Mouse (Mus musculus): ENCODE data around the gene Cyp4f39. TPM values are rescaled to one million over a fixed set of nuclear protein-coding genes. Genes with fewer than 3 reads are reported as not detected.

Cyp4f39 gene
- total and polyA plus RNA-seq, 3 experiments = 0.64 to 0.70 (median 0.64) TPM

DNA sequence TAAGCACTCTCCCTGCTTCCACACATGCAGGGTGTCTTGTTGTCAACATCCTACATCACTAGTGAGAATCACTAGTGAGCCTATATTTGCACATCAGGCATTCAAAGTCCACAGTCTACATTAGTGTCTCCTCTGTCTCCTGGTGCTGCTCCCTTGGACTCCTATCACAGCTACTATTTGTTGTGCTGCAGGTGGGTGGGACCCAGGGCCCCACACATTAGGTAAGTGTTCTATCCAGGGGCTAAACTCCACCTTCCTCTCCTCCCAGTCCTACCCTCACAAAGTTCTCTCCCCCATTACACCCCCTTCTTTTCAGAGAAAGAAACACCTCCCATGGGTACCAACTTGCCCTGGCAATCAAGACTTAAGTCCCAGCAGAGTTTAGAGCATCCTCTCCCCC lies 25.9 kb upstream of the Cyp4f39 start:
- no peak for TF ChIP-seq UBTF (IDR thresholded peaks at IDR 0.05; ENCODE audit: low read depth, low read length)
- no peak for TF ChIP-seq SMC3 (IDR thresholded peaks at IDR 0.05; ENCODE audit: low read depth, low read length)
- TF ChIP-seq MAX (IDR thresholded peaks at IDR 0.05; ENCODE audit: low read length) = no peak
- TF ChIP-seq POLR2AphosphoS2 (IDR thresholded peaks at IDR 0.05; ENCODE audit: low read depth, low read length) = no peak
- TF ChIP-seq ZMIZ1 (IDR thresholded peaks at IDR 0.05; ENCODE audit: low read depth, low read length) = no peak
- TF ChIP-seq MYC (IDR thresholded peaks at IDR 0.05; ENCODE audit: low read depth, low read length) = no peak
- no peak for TF ChIP-seq MAFK (IDR thresholded peaks at IDR 0.05; ENCODE audit: insufficient replicate concordance, low read length)
- TF ChIP-seq TCF12 (IDR thresholded peaks at IDR 0.05; ENCODE audit: low read depth, low read length) = no peak
- TF ChIP-seq E2F4 (IDR thresholded peaks at IDR 0.05; ENCODE audit: insufficient replicate concordance, low read depth, low read length) = no peak
- no peak for TF ChIP-seq ETS1 (conservative IDR thresholded peaks at IDR 0.05; ENCODE audit: low read depth, low read length)
- no peak for TF ChIP-seq CHD2 (IDR thresholded peaks at IDR 0.05; ENCODE audit: low read length)
- TF ChIP-seq POLR2A (IDR thresholded peaks at IDR 0.05; ENCODE audit: low read depth, low read length) = no peak
- no peak for TF ChIP-seq USF2 (conservative IDR thresholded peaks at IDR 0.05; ENCODE audit: low read depth, low read length)
- no peak for TF ChIP-seq ZKSCAN1 (IDR thresholded peaks at IDR 0.05; ENCODE audit: borderline replicate concordance, low read depth, low read length)
- TF ChIP-seq NRF1 (IDR thresholded peaks at IDR 0.05; ENCODE audit: low read depth, low read length) = no peak
- TF ChIP-seq TBP (conservative IDR thresholded peaks at IDR 0.05; ENCODE audit: low read depth, low read length) = no peak
- TF ChIP-seq SIN3A (IDR thresholded peaks at IDR 0.05; ENCODE audit: low read length) = no peak
- TF ChIP-seq MEF2A (IDR thresholded peaks at IDR 0.05; ENCODE audit: borderline replicate concordance, low read depth, low read length) = no peak
- TF ChIP-seq PAX5 (IDR thresholded peaks at IDR 0.05; ENCODE audit: low read length) = no peak
- no peak for TF ChIP-seq ZNF384 (IDR thresholded peaks at IDR 0.05; ENCODE audit: low read depth, low read length)
- no peak for DNase-seq (ENCODE audit: extremely low read depth)
- H3K36me3 ChIP-seq (replicated peaks in 1 of 2; ENCODE audit: control insufficient read depth in 1 of 2, insufficient read depth in 1 of 2, low read length in 1 of 2) = no peaks in the 10 kb centered on the region
- in situ Hi-C loops (cut with MboI; ENCODE audit: low pct_ligation_motif_present, low pct_unique_long_range_greater_than_20kb, low sequenced_read_pairs) (no loop called here), dilution Hi-C loops (cut with MboI; ENCODE audit: extremely low pct_ligation_motif_present, extremely low pct_unique_long_range_greater_than_20kb, low sequenced_read_pairs) (no loop called here)
- H3K79me2 ChIP-seq (replicated peaks; ENCODE audit: control insufficient read depth, extremely low read depth, insufficient read depth, poor library complexity, severe bottlenecking) = no peaks in the 10 kb centered on the region
- no peak overlapping the region for H3K9ac ChIP-seq (ENCODE audit: insufficient read depth, low read depth)
- no peaks in the 10 kb centered on the region for H3K9me3 ChIP-seq (replicated peaks; ENCODE audit: low read length)
- no peak overlapping the region for H3K4me3 ChIP-seq (replicated peaks in 1 of 3; ENCODE audit: low read depth in 2 of 3, low read length in 2 of 3, poor library complexity in 1 of 3)
- H3K27ac ChIP-seq (ENCODE audit: insufficient read depth, low read depth) = no peak overlapping the region
- no peaks in the 10 kb centered on the region for H3K27me3 ChIP-seq (replicated peaks)
- no peak overlapping the region for H3K4me2 ChIP-seq (ENCODE audit: insufficient read depth, low read depth, poor library complexity, severe bottlenecking)
- H3K4me1 ChIP-seq (ENCODE audit: control insufficient read depth in 1 of 2, insufficient read depth in 2 of 2) = peaks cover 27 to 36% of the 10 kb centered on the region in 2 experiments

DNA sequence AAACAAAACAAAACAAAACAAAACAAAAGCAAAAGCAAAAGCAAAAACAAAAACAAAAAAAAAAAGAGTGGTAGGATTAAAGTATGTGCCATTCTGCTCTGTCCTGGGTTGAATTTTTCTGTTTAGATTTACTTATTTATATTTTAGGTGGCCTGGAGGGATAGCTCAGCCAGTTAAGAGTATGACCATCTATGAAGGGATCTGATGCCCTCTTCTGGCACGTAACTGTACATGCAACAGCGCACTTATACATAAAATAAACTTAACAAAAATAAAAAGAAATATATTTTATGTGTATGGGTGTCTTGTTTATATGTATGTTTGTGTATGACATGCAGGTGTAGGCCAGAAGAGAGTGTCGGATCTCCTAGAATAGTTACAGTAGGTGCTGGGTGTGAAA lies 20.6 kb upstream of the Cyp4f39 start:
- in situ Hi-C loops (cut with MboI; ENCODE audit: low pct_ligation_motif_present, low pct_unique_long_range_greater_than_20kb, low sequenced_read_pairs) = no loop called here
- Histone ChIP-seq H3K9ac (ENCODE audit: insufficient read depth, low read depth) (no peak overlapping the region), H3K79me2 (replicated peaks; ENCODE audit: control insufficient read depth, extremely low read depth, insufficient read depth, poor library complexity, severe bottlenecking) (no peaks in the 10 kb centered on the region), H3K27me3 (replicated peaks) (no peaks in the 10 kb centered on the region), H3K4me2 (ENCODE audit: insufficient read depth, low read depth, poor library complexity, severe bottlenecking) (no peak overlapping the region), H3K4me1 (ENCODE audit: control insufficient read depth in 1 of 2, insufficient read depth in 2 of 2) (peaks cover 0 to 5% of the 10 kb centered on the region in 2 experiments; a peak in 2 of 4 replicates), H3K4me3 (replicated peaks in 1 of 3; ENCODE audit: low read depth in 2 of 3, low read length in 2 of 3, poor library complexity in 1 of 3) (no peak overlapping the region), H3K9me3 (replicated peaks; ENCODE audit: low read length) (no peaks in the 10 kb centered on the region), H3K36me3 (replicated peaks in 1 of 2; ENCODE audit: control insufficient read depth in 1 of 2, insufficient read depth in 1 of 2, low read length in 1 of 2) (no peaks in the 10 kb centered on the region), H3K27ac (ENCODE audit: insufficient read depth, low read depth) (no peak overlapping the region)
- no peak for TF ChIP-seq PAX5 (IDR thresholded peaks at IDR 0.05; ENCODE audit: low read length)
- peak; percentile 77 for TF ChIP-seq RAD21 (IDR thresholded peaks at IDR 0.05; ENCODE audit: low read depth, low read length)
- TF ChIP-seq CTCF (conservative IDR thresholded peaks at IDR 0.05 in 1 of 2, IDR thresholded peaks at IDR 0.05 in 1 of 2; ENCODE audit: low read depth in 2 of 2, low read length in 2 of 2) = peak; percentile 25 to 76; a peak in 3 of 4 replicates
- TF ChIP-seq ZC3H11A (IDR thresholded peaks at IDR 0.05; ENCODE audit: low read depth, low read length) = peak; percentile 45; the same call in 1 of the 2 replicates
- TF ChIP-seq SIN3A (IDR thresholded peaks at IDR 0.05; ENCODE audit: low read length) = no peak
- peak; percentile 73 for TF ChIP-seq SMC3 (IDR thresholded peaks at IDR 0.05; ENCODE audit: low read depth, low read length)
- no peak for TF ChIP-seq JUN (IDR thresholded peaks at IDR 0.05; ENCODE audit: insufficient read depth, low read depth, low read length)
- TF ChIP-seq KAT2A (IDR thresholded peaks at IDR 0.05; ENCODE audit: insufficient replicate concordance, low read length) = no peak
- dilution Hi-C loops (cut with MboI; ENCODE audit: extremely low pct_ligation_motif_present, extremely low pct_unique_long_range_greater_than_20kb, low sequenced_read_pairs) = no loop called here
- DNase-seq (ENCODE audit: extremely low read depth) = peak; percentile 49
